Mouse (Mus musculus) neural tube, embryonic 10.5 days (tissue): ENCODE results near the gene Tnfrsf11a.
"Not testable (repeated sequence)": the region's sequence is repeated elsewhere in the genome, so short reads cannot be mapped to it uniquely, and the experiment has no call there.

Source experiments
- DNase-seq: peaks from one replicate; pipeline ENCODE4 v3.0.0-alpha.2; 2017; ENCODE audit warnings: low spot score; ENCODE audit errors: extremely low spot score

The Tnfrsf11a gene

GRCm38 (mm10) chr1:105780457-105781364 is at the start of gene Tnfrsf11a:
Gene Tnfrsf11a, plus strand, starts transcription at chr1:105780718.
- DNase-seq, result peak; percentile 57

- no peak for DNase-seq
Observed at GRCm38 (mm10) chr1:105735318-105735717, 45.2 kb upstream of the Tnfrsf11a start.

GRCm38 (mm10) chr1:105738334-105738733 is 42.2 kb upstream of the Tnfrsf11a start:
- no peak for DNase-seq

GRCm38 (mm10) chr1:105739493-105739892 is 41.0 kb upstream of the Tnfrsf11a start:
- no peak for DNase-seq

- no peak for DNase-seq
Observed at GRCm38 (mm10) chr1:105742481-105742880, 38.0 kb upstream of the Tnfrsf11a start.

GRCm38 (mm10) chr1:105746444-105746843 is 34.1 kb upstream of the Tnfrsf11a start:
- no peak for DNase-seq

GRCm38 (mm10) chr1:105746858-105747596 is 33.5 kb upstream of the Tnfrsf11a start:
- DNase-seq, result no peak

GRCm38 (mm10) chr1:105748091-105748799 is 32.3 kb upstream of the Tnfrsf11a start:
- DNase-seq, result no peak

- DNase-seq, result no peak
Observed at GRCm38 (mm10) chr1:105752196-105752595, 28.3 kb upstream of the Tnfrsf11a start.

GRCm38 (mm10) chr1:105752944-105753343 is 27.6 kb upstream of the Tnfrsf11a start:
- DNase-seq, result no peak

- no peak for DNase-seq
Observed at GRCm38 (mm10) chr1:105758798-105759197, 21.7 kb upstream of the Tnfrsf11a start.

GRCm38 (mm10) chr1:105759422-105760165 is 20.9 kb upstream of the Tnfrsf11a start:
- DNase-seq, result no peak

GRCm38 (mm10) chr1:105765586-105765985 is 14.9 kb upstream of the Tnfrsf11a start:
- no peak for DNase-seq

GRCm38 (mm10) chr1:105766099-105766498 is 14.4 kb upstream of the Tnfrsf11a start:
- not testable (repeated sequence) for DNase-seq

GRCm38 (mm10) chr1:105768397-105768796 is 12.1 kb upstream of the Tnfrsf11a start:
- DNase-seq, result no peak

- no peak for DNase-seq
Observed at GRCm38 (mm10) chr1:105770685-105771084, 9.8 kb upstream of the Tnfrsf11a start.

GRCm38 (mm10) chr1:105776426-105776825 is 4.1 kb upstream of the Tnfrsf11a start:
- DNase-seq, result no peak

GRCm38 (mm10) chr1:105780079-105780456 is 450 bp upstream of the Tnfrsf11a start:
- no peak for DNase-seq

- peak; percentile 27 for DNase-seq
Observed at GRCm38 (mm10) chr1:105781391-105782146, 1.1 kb downstream of the Tnfrsf11a start.
